Mouse (Mus musculus) adrenal gland, adult 2 months (tissue): ENCODE measurements around the gene Kcnn3. TPM values are rescaled to one million over a fixed set of nuclear protein-coding genes. Genes with fewer than 3 reads are reported as not detected.

Experiments used
- DNase-seq: peaks from one replicate; pipeline ENCODE4 v3.0.0; 2021
- long read RNA-seq: library from polyadenylated mRNA; stranded (forward); transcript quantifications from one replicate; pipeline ENCODE4 v2.0.0, GENCODE M21; 2021
- polyA plus RNA-seq: library from polyadenylated mRNA; depleted of rRNA; stranded (reverse); fragments of >200 nt; gene quantifications from 2 replicates; pipeline ENCODE4 v1.2.3, GENCODE M21; 2012; rRNA removed
- total RNA-seq, 2 experiments: library from RNA; stranded (reverse); gene quantifications; 2 replicates each; pipeline ENCODE4 v1.2.3; 2021

Kcnn3 gene
- total RNA-seq: 1 to 10 TPM; 3.1 to 5.2 TPM
- polyA plus RNA-seq: 1.7 and 2.0 TPM in 2 replicates
- long read RNA-seq, partial matches to known transcripts: 0 of 1 reads
- long read RNA-seq, other reads (novel, unspliced or antisense): 1 of 1 reads

GRCm38 (mm10) chr3:89519894-89520293, at the start of gene Kcnn3:
Gene Kcnn3 (plus strand): TSS chr3:89520164.
- DNase-seq: peak; percentile 88

- no peak for DNase-seq
These were observed 47.7 kb upstream of the Kcnn3 start for GRCm38 (mm10) chr3:89472280-89472679.

DNA sequence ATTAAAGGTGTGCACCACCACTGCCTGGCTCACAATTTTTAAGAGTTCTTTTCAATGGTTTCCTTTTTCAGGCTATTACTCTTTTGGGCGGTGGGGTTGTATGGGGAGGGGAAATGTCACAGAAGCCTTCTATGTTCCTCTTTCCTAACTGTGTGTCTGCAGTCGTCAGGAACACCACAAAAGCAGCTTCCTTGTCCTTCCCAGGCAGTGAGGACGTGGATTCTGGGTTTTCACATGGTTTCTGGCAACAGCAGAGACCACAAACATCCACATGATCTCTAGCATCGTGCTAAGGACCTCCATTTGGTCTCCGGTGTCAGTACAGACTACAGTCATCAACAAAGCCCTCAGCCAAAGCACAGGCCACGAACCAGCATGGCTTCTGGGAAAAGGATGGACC, 46.1 kb upstream of the Kcnn3 start:
- no peak for DNase-seq

GRCm38 (mm10) chr3:89479055-89479454, 40.9 kb upstream of the Kcnn3 start:
- DNase-seq: no peak

- DNase-seq: no peak
These were observed 38.5 kb upstream of the Kcnn3 start for GRCm38 (mm10) chr3:89481488-89481887.

- DNase-seq: peak; percentile 15
These were observed 37.7 kb upstream of the Kcnn3 start for GRCm38 (mm10) chr3:89482249-89482648.

DNA sequence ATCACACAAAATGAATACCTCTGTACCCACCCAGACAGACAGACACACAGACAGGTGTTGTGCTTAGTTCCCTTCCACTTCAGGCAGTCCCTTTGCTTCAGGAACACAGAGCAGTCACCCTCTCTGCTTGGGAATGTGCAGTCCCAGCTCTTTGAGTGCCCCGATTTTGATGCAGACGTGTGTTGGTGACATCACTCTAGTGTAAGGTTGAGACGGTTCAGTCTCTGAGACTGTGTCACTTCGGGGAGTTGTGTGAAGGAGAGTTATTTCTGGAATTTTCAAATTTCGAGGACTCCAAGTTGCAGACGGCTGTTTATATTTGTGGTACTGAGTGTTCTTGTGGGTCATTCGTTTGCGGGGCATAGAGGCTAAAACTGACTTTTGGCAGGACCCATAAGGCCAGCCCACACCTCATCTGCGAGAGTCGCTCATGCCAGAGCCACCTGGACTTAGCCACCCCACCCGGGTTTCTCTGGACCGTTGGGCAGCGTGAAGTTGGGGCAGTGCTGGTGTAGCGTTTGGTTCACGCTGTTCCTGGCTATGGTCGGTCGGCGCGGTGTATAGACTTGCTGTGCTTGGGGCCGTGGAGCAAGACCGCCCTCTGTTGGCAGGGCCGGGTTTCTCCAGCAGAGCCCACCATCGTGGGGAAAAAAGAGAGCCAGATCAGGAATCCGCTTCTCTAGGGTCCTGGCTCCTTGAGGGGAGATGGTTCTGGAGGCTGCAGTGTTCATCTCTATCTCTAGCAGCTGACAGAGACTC, 35.0 kb upstream of the Kcnn3 start:
- DNase-seq: peak; percentile 83

DNA sequence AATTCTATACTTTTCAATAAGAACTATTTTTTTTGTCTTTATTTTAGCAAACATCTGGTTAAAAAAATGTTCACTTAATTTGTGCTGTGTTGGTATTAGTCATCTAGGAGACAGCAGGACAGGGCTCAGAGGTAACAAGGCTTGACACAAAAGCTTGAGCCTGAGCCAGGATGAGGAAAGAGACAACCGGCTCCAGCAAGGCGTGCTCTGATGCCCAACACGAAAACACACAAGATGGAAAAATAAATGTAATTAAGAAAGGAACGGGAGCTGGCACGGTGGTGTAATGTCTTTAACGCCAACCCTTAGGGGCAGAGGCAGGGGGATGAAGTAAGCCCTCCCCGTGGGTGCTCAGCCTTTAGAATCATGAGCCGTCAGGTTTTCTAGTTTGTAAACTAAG, 33.9 kb upstream of the Kcnn3 start:
- DNase-seq: no peak

DNA sequence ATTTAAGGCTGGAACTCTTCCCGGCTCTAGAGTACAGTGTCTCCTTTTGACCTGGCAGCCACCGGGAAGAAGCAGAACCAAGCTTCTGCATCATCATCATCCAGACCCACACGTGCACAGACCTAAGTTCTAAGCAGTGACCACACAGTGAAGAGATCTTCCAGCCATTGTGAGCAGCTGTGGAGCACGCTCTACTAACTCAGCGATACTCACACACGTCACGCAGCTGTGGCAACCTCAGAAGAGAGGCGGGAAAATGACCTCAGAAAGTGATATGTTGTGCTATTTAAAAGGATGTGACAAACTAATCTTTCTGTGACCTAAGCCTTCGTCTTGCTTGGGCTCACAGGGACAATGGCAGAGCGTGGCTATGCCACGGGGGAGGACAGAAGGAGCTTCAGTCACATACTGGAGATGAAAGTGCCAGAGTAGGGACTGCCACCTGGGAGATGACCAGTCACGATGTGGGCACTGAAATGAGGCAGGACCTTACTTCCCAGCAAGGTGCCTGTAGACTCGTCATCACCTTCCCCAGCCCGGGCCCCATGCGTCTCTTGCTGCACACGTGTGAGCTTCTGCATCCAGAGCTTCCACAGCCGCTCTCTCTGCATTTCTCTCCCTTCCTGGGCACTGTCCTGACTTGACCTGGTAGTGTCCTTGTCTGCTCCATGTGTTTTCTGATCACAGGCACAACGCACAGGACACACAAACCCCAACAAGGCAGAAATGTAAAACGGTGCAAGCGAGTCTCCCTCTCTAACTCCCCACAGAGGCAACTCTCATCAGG, 32.9 kb upstream of the Kcnn3 start:
- no peak for DNase-seq

DNA sequence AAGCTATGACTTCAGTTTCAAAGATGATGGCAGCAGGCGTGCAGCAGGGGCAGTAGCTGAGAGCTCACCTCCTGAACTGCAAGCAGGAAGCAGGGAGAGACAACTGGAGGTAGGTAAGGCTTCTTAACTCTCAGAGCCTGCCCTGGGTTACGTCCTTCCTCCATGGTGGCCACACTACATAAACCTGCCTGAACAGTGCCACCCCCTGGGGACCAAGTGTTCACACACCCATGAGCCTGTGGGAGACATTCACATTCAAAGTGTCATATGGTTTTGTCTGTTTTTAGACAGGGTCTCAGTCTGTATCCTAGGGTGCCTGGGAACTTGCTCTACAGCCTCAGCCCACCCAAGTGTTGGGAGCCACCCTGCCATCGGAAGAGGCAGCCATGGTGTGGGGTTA, 29.2 kb upstream of the Kcnn3 start:
- no peak for DNase-seq

DNA sequence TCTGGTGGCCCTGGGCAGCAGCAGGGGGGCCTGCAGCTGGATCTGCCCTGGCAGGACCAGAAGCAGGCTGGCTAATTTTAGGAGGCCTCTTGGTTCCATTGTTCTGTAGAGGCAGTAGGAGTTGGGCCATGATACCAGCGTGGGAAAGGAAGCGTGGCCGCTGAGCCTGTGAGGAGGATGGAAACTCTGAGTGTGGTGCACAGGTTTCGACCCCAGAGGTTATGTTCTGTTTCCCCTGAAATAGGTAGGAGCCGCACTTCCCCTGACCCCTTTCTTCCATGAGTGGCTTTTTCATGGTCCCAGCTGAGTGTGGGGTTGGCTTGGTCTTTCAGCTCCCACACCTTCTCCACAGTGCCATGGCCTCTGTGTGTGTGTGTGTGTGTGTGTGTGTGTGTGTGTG, 28.4 kb upstream of the Kcnn3 start:
- DNase-seq: no peak

DNA sequence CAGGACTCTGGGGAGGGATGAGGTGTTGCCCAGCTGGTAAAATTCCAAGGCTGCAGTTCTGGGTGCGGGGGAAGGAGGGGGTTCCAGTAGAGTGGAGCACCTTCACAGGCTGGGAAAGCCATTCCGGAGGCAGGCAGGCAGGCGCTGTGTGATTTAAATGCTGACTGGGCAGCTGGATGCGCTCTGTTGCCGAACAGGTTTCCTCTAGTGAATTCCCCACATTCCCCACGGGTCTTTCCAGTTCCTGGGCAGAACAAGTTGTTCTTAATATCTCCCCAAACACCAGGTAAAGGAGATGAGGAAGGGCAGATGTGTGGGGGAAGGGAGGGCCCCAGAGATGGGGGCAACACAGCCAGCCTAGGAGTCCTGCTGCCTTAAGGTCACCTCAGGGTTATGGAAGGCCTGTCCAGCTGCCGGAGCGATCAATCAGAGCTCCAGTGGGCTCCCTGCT, 27.2 kb upstream of the Kcnn3 start:
- no peak for DNase-seq

GRCm38 (mm10) chr3:89494630-89495029, 25.3 kb upstream of the Kcnn3 start:
- no peak for DNase-seq

GRCm38 (mm10) chr3:89496366-89496765, 23.6 kb upstream of the Kcnn3 start:
- DNase-seq: no peak

- DNase-seq: no peak
These were observed 20.3 kb upstream of the Kcnn3 start for GRCm38 (mm10) chr3:89499696-89500095.

DNA sequence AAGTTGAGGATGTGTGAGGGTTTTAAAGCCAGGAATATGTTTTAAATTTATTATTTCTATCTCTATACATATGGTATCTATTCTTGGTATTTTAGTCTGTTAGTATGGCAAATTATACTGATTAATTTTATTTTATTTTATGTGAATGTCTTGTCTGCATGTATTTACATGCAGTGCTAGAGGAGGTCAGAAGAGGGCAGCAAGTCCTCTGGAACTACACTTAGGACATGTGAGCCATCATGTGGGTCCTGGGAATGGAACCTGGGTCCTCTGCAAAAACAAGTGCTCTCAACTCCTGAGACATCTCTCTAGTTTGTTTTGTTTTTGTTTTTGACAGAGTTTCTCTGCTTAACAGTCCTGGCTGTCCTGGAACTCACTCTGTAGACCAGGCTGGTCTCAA, 18.5 kb upstream of the Kcnn3 start:
- no peak for DNase-seq

GRCm38 (mm10) chr3:89502551-89502950, 17.4 kb upstream of the Kcnn3 start:
- DNase-seq: no peak

DNA sequence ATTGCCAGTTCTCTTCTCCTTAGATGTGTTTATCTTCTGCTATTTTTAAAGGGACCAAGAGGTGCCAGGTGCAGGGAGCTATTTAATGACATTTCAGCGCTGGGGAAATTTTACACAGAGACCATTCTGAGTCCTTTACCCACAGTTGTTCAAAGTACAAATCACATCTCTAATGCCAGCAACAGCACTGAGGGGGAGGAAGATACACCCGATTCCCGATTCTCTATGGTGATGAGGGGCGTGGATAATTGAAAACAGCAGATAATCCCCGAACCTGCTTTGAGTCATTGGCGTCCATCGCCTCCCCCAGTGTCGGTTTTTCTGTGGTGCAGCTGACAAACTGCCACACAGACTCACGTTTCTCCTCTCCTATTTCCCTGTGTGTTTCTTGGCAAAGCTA, 11.9 kb upstream of the Kcnn3 start:
- no peak for DNase-seq

DNA sequence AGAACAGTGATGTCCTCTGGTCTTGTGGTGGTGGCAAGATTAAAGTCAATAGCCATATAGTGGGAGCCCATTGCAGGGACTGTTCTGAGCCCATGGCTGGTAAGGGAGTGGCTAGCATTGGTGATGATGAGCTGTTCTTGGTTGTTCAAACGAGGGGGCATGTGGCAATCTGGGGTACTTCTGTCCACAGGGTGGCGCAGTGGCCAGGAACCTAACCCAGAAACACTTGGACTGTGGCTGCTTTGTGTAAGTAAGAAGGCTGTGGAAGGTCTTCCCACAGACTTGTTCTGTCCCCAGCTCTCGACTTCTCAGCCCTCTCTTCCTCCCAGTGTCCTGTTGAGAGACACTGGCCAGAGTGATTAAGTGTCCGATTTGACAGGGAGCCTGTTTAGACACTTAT, 9.0 kb upstream of the Kcnn3 start:
- DNase-seq: peak; percentile 33

GRCm38 (mm10) chr3:89511400-89511799, 8.6 kb upstream of the Kcnn3 start:
- no peak for DNase-seq

DNA sequence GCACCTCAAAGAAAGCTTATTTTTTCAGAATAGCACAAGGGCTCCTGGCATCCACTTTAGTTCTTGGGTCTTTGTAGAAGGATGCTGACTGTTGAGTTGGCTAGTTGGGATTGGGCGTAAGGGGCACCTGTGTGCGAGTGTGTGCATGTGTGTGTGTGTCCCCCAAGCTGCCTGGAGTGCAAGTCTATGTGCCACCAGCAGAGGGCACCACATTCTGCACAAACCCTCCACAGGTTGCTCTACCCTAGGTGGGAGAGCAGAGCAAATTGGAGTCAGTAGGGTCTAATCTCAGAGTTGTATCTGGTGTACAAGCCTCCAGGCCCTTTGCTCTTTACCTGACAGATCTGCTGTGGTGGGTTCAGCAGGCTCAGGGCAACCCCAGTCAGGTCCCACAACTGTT, 7.7 kb upstream of the Kcnn3 start:
- DNase-seq: no peak

GRCm38 (mm10) chr3:89515444-89515843, 4.5 kb upstream of the Kcnn3 start:
- no peak for DNase-seq

GRCm38 (mm10) chr3:89516321-89516720, 3.6 kb upstream of the Kcnn3 start:
- no peak for DNase-seq
